Mouse (Mus musculus): ENCODE results near the gene Cd47. TPM values are rescaled to one million over a fixed set of nuclear protein-coding genes. Genes with fewer than 3 reads are reported as not detected.

Cd47 gene
- total and polyA plus RNA-seq, 3 experiments: 102 to 277 (median 142) TPM

- Histone ChIP-seq H3K79me2 (replicated peaks; ENCODE audit: control insufficient read depth, extremely low read depth, insufficient read depth, poor library complexity, severe bottlenecking) (no peaks in the 10 kb centered on the region), H3K27ac (ENCODE audit: insufficient read depth, low read depth) (no peak overlapping the region), H3K4me3 (replicated peaks in 1 of 3; ENCODE audit: low read depth in 2 of 3, low read length in 2 of 3, poor library complexity in 1 of 3) (no peak overlapping the region), H3K9ac (ENCODE audit: insufficient read depth, low read depth) (no peak overlapping the region), H3K4me1 (ENCODE audit: control insufficient read depth in 1 of 2, insufficient read depth in 2 of 2) (peaks cover 12 to 39% of the 10 kb centered on the region in 2 experiments; a peak in 3 of 4 replicates), H3K9me3 (replicated peaks; ENCODE audit: low read length) (no peaks in the 10 kb centered on the region), H3K27me3 (replicated peaks) (no peaks in the 10 kb centered on the region), H3K36me3 (replicated peaks in 1 of 2; ENCODE audit: control insufficient read depth in 1 of 2, insufficient read depth in 1 of 2, low read length in 1 of 2) (no peaks in the 10 kb centered on the region), H3K4me2 (ENCODE audit: insufficient read depth, low read depth, poor library complexity, severe bottlenecking) (no peak overlapping the region)
- TF ChIP-seq USF1 (IDR thresholded peaks at IDR 0.05; ENCODE audit: low read depth, low read length) (no peak), POLR2A (IDR thresholded peaks at IDR 0.05; ENCODE audit: low read depth, low read length) (no peak), JUND (conservative IDR thresholded peaks at IDR 0.05; ENCODE audit: low read depth, low read length) (no peak), ETS1 (conservative IDR thresholded peaks at IDR 0.05; ENCODE audit: low read depth, low read length) (no peak), SMC3 (IDR thresholded peaks at IDR 0.05; ENCODE audit: low read depth, low read length) (no peak), MAFK (IDR thresholded peaks at IDR 0.05; ENCODE audit: insufficient replicate concordance, low read length) (no peak), ZMIZ1 (IDR thresholded peaks at IDR 0.05; ENCODE audit: low read depth, low read length) (no peak), RCOR1 (conservative IDR thresholded peaks at IDR 0.05; ENCODE audit: low read depth, low read length) (no peak), MYC (IDR thresholded peaks at IDR 0.05; ENCODE audit: low read depth, low read length) (no peak), CTCF (conservative IDR thresholded peaks at IDR 0.05 in 1 of 2, IDR thresholded peaks at IDR 0.05 in 1 of 2; ENCODE audit: low read depth in 2 of 2, low read length in 2 of 2) (no peak), POLR2AphosphoS2 (IDR thresholded peaks at IDR 0.05; ENCODE audit: low read depth, low read length) (no peak), HCFC1 (IDR thresholded peaks at IDR 0.05; ENCODE audit: low read depth, low read length) (no peak), MAZ (IDR thresholded peaks at IDR 0.05; ENCODE audit: low read depth, low read length) (no peak), CHD2 (IDR thresholded peaks at IDR 0.05; ENCODE audit: low read length) (no peak), JUN (IDR thresholded peaks at IDR 0.05; ENCODE audit: insufficient read depth, low read depth, low read length) (no peak), SIN3A (IDR thresholded peaks at IDR 0.05; ENCODE audit: low read length) (no peak), CHD1 (IDR thresholded peaks at IDR 0.05; ENCODE audit: low read depth, low read length) (no peak), MXI1 (IDR thresholded peaks at IDR 0.05; ENCODE audit: low read depth, low read length) (no peak)
- dilution Hi-C loops (cut with MboI; ENCODE audit: extremely low pct_ligation_motif_present, extremely low pct_unique_long_range_greater_than_20kb, low sequenced_read_pairs): no loop called here
- in situ Hi-C loops (cut with MboI; ENCODE audit: low pct_ligation_motif_present, low pct_unique_long_range_greater_than_20kb, low sequenced_read_pairs): no loop called here
- no peak for DNase-seq (ENCODE audit: extremely low read depth)
Measured at GRCm38 (mm10) chr16:49802993-49803392, 2.7 kb downstream of the Cd47 start.

- Histone ChIP-seq H3K9me3 (replicated peaks; ENCODE audit: low read length) (no peaks in the 10 kb centered on the region), H3K27me3 (replicated peaks) (no peaks in the 10 kb centered on the region), H3K79me2 (replicated peaks; ENCODE audit: control insufficient read depth, extremely low read depth, insufficient read depth, poor library complexity, severe bottlenecking) (no peaks in the 10 kb centered on the region), H3K4me3 (replicated peaks in 1 of 3; ENCODE audit: low read depth in 2 of 3, low read length in 2 of 3, poor library complexity in 1 of 3) (no peak overlapping the region), H3K4me1 (ENCODE audit: control insufficient read depth in 1 of 2, insufficient read depth in 2 of 2) (peaks cover 12 to 33% of the 10 kb centered on the region in 2 experiments; a peak in 3 of 4 replicates), H3K36me3 (replicated peaks in 1 of 2; ENCODE audit: control insufficient read depth in 1 of 2, insufficient read depth in 1 of 2, low read length in 1 of 2) (no peaks in the 10 kb centered on the region), H3K9ac (ENCODE audit: insufficient read depth, low read depth) (no peak overlapping the region), H3K4me2 (ENCODE audit: insufficient read depth, low read depth, poor library complexity, severe bottlenecking) (no peak overlapping the region), H3K27ac (ENCODE audit: insufficient read depth, low read depth) (no peak overlapping the region)
- dilution Hi-C loops (cut with MboI; ENCODE audit: extremely low pct_ligation_motif_present, extremely low pct_unique_long_range_greater_than_20kb, low sequenced_read_pairs) (no loop called here), in situ Hi-C loops (cut with MboI; ENCODE audit: low pct_ligation_motif_present, low pct_unique_long_range_greater_than_20kb, low sequenced_read_pairs) (no loop called here)
- no peak for DNase-seq (ENCODE audit: extremely low read depth)
- TF ChIP-seq POLR2A (IDR thresholded peaks at IDR 0.05; ENCODE audit: low read depth, low read length) (no peak), ZNF384 (IDR thresholded peaks at IDR 0.05; ENCODE audit: low read depth, low read length) (no peak), E2F4 (IDR thresholded peaks at IDR 0.05; ENCODE audit: insufficient replicate concordance, low read depth, low read length) (no peak), TBP (conservative IDR thresholded peaks at IDR 0.05; ENCODE audit: low read depth, low read length) (no peak)
Measured at GRCm38 (mm10) chr16:49803932-49804461, 3.7 kb downstream of the Cd47 start.
